Mouse (Mus musculus): ENCODE measurements at regions not wholly inside any gene's neighbourhood (a gene's known extent, or its start where the extent isn't known, plus 50 kb on each side); places are given as distances from the start of the nearest gene placed in this dataset.

DNA sequence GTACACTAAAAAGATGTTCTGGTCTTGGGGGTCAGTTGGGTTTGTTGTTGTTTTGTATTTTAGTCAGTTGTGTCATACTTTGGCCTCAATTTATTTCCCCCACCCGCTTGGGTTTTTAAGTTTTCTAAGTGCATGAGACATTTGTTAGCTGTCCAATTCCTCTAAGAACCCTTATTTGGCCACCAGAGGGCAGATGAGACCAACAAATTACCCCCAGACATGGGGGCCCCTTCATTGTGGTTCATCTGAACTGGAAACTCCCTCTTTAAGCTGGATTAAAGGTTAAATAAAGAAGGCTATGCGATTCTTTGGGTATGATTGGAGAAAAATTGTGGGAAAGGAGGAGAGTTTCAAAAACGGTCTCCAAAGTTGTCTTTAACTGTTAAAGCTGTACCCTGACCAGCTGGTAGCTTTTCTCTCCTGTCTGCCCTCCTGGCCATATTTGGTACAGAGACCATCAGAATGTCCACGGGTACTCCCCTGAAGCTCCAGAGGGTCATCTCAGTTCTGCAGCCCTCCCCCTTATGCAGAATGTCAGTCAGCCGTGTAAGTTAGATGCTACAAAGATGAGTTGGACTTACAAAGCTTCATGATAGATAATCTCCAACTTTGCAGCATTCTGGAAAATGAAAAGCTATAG lies 238.6 kb downstream of the Foxa2 start:
- peak; percentile 37 for DNase-seq (ENCODE audit: low spot score)

DNA sequence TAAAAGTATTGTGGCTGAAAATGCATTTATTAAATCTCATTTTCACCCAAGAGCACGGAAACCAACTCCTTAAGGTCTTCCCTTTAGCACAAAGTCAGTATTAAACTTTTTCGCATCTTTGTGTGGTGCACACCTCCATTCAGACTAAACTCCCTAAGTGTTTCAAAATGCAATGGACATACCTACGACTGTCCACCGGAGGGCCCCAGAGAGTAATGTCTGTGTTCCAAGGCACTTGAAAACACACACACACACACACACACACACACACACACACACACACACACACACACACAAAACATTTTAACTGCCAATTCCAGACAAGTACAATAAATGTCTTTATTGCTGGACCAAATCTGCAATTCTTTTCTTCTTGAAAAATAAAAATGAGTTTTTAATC lies 243.7 kb downstream of the Foxa2 start:
- DNase-seq (ENCODE audit: low spot score) = peak; percentile 23

DNA sequence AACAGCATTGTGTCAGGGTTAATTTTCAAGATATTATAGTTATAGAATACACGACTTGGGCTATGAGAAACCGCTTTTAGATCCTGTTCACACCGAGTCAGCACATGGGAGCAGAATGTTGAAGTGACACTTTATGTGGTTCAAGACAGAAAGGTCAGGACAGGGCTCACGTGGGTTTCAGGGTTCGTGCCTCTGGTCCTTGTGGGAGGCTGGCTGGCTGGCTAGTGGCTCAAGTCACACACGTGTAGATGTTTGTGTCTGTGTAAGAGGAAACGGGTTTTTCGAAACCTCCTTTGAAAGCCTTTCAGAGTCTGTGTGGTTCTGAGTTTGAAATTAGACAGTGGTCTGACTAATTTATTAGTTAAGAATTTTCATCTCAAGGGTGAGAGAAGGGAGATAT lies 255.3 kb downstream of the Foxa2 start:
- no peak for DNase-seq (ENCODE audit: low spot score)

DNA sequence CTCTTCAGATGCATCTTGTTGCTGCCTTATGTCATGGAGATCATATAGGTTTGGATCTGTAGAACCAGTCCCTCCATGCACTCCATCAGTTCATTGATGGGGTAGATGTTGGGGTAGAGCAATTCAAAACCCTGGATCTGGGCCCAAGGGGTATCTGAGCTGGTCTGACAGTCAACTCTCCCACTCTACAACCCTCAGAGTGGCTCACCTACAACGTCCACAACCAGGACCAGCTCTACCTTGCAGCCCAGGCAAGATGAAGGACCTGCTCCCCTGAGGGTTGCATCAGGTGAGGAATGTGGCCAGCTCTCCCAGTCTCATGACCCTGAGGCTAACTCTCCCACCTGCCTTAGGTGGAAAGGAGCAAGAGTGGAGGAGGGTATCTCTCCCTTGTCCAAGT lies 256.9 kb downstream of the Foxa2 start:
- no peak for DNase-seq (ENCODE audit: low spot score)

DNA sequence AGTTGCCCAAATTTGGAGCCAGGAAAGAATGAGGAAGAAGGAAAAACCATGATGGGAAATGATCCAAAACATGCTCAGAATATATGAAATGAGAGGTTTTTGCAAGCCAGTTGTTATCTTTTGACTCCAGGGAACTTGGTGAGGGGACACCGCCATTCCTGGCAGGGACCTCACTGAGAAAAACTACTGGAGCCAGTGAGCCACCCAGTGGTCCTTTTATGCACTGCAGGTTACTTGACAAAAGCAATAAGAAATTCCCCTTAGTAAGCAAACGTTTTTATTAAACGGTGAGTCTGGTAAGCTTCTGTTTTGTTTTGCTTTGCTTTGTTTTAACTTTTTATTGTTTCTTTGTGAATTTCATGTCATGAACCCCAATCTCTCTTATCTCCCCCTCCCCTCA lies 257.5 kb downstream of the Foxa2 start:
- DNase-seq (ENCODE audit: low spot score) = peak; percentile 43

DNA sequence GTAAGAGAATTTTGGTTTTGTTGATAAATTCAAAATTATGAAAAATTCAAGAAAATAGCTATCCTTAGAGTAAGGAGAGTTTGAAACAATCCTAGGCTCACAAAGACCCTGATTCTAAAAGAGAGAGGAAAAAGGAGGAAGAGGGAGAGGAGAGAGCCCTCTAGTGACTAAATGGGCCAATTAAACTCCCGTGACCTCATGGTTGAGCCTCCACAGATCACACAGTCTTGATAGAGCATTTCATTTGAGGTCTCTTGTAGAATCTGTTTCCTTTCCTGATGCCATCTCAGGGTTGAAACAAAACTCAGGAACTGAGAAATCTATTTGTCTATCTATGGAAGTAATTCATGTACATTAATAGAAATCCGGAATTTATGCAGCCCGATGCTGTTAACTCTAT lies 258.8 kb downstream of the Foxa2 start:
- no peak for DNase-seq (ENCODE audit: low spot score)

DNA sequence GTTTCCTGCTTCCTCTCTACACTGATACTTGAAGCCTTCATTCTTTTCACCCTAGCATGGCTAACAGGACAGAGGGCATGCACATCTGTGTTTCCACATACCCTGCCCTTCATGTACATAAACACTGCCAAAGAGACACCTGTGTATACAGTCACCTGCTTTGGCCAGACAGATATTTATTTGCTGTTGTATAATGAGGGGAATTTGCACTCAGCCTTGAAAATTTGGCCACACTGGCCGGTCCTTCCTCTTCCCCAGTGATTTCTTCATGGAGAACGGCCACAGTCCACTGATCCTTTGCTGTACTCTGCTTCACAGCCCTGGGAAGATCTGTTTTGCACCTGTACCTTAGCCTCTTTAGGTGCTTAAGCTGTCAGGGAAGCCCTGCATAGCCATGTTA lies 264.3 kb downstream of the Foxa2 start:
- no peak for DNase-seq (ENCODE audit: low spot score)

DNA sequence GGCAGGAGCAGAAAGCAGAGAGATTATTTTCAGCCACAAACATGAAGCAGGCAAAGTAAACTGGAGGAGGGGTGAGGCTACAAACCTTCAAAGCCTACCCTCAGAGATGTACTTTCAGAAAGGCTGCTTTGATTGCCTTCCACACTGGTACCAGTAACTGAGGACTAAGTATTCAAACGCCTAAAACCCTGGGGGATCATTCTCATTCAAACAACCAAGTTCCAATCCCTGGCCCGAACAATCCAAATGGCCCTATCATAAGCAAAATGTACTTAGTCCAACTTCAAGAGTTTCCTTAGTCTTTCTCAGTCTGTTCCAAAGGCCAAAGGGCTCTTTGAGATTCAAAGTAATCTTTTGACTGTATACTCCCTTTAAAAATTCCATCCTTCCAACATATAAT lies 270.5 kb downstream of the Foxa2 start:
- DNase-seq (ENCODE audit: low spot score) = no peak

DNA sequence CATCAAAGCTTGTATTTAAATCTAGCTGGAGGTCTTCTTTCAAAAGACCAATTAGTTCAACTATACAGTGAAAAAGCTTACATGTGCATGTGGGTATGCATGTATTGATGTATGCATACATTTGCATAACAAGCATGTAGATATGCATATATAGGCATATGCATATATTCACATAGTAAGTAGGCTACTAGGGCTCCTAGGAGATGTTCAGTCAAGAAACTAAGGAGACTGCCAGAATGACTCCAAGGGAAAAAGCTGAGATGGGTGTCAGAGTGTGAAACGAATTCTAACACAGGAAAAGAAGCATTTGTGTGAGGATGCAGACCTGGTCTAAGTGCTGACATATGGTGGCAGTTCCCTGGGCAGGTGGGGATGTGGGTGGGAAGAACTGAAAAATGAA lies 274.2 kb downstream of the Foxa2 start:
- DNase-seq (ENCODE audit: low spot score) = no peak

DNA sequence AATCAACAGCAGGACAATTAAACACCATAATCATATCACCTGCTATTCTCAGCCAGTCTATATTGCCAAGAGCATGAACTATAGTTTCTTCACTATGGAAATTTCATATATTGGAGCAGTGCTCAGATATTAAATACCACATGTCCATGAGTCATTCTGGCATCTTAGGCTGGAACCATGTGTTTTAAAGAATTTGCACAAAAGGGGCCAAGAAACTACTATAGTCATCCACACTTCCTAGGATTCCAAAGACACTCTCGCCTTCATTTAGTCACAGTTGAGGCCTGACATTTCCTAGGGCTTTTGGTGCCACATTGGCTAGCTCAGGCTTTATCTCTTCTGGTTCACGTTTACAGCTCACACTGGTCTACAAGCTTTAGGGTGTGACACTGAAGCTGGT lies 293.7 kb downstream of the Foxa2 start:
- no peak for DNase-seq (ENCODE audit: low spot score)

DNA sequence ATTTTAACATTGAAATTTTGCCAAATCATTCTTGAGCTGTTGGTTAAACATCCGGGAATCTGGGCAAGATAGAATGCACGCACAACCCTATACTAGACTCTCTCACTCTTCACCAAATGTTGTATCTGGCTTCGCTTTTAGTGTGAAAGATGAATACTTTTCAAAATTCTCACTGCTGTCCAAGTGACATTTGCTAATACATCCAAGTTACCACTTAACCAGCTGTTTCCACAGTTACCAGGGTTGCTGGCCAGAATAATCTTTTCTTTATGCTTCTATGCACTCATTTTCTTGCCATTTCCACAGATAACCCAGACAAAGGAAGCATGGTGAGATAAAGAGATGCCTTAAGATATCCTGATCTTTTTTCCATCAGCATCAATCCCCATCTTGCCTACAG lies 294.9 kb downstream of the Foxa2 start:
- DNase-seq (ENCODE audit: low spot score) = no peak

DNA sequence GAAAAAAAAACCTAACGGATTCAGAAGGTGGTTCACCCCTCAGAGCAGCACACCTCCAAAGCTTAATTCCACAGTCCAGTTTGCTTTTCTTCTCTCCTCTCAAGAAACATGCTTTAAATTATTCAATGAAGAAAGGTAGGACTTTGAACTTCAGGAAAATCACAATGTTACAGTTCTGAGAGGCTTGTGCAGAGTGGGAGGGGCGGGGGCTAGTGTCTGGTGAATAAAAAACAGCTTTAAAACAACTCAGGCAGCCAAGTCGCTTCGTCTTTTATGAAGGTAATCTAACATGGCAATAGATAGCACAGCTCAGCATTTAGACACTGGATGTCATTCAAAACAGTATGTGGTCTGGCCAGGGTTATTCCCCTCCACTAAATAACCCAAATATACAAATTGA lies 298.8 kb downstream of the Foxa2 start:
- DNase-seq (ENCODE audit: low spot score) = no peak

DNA sequence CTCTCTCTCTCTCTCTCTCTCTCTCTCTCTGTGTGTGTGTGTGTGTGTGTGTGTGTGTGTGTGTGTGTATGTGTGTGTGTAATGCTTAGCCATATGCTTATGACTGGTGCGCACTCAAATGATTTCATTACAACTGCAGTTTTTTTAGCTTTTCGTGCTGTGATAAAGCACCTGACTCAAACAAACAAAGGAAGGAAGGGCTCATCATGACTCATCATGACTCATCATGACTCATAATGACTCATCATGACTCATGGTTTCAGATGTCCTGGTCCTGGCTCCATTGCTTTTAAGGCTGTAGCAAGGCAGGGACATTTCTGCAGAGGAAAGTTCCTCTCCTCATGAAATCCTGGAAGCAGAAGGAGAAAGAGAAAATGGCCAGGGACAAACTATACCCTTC lies 302.9 kb downstream of the Foxa2 start:
- DNase-seq (ENCODE audit: low spot score) = no peak

DNA sequence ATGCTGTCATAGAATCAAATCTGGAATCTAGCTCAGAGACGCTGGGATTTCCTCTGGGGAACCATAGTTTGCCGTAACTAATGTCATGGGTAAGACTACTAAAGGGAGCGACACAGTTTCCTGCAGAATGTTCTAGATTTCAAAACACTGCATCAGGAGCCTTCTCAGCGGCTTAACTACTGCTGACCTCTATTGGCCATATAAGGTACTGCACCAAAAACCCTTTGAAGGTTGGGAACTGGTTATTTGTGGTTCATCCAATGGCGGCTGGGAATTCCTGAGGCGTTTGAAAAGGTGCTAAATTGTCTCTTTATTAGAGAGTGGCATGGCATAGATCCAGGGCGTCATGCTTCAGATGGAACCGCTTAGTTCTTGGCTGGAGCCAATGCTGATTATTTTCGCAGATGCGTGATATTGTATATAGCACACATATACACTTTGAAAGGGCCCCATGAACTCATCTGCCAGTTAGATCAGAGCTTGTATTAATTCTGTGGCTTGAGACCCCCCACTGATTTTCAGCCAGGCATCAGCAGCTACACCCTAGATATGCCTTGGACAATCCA lies 308.4 kb downstream of the Foxa2 start:
- DNase-seq (ENCODE audit: low spot score) = peak; percentile 33

DNA sequence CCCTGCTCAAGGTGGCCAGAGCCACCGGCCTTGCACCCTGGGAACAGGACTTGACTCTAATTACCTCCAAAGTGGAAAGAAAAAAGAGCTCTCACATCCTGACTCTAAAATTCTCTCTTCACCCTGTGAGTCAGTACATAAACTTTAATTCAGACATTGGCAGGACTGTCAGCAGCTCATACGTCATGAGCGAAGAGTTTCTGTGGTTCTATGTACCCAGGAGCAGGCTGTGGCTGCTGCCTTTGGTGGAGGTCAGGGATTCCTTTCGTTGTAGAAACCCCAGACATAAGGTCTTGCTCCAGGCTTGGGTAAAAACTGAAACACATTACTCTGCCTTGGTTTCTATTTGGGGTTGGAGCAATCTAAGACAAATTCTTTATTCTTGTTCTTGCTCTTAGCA lies 319.4 kb downstream of the Foxa2 start:
- DNase-seq (ENCODE audit: low spot score) = no peak

DNA sequence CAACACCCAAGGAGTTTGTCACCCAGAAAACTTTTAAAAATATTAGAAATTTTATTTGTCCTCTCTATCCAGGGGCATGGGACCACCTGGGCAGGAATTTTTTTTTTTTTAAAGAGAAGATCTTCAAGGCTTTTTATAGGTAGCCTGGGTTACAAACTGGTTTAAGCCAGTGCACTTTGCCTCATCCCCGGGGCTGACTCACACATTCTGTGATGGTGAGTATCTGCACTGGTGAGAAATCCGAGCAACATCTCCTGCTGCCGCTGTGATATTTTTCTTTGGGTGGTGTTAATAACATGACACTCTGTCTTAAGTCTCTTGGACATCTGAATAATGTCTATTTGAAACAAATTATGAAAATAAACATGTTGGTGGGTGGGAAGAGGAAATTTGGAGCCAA lies 327.8 kb downstream of the Foxa2 start:
- DNase-seq (ENCODE audit: low spot score) = no peak

DNA sequence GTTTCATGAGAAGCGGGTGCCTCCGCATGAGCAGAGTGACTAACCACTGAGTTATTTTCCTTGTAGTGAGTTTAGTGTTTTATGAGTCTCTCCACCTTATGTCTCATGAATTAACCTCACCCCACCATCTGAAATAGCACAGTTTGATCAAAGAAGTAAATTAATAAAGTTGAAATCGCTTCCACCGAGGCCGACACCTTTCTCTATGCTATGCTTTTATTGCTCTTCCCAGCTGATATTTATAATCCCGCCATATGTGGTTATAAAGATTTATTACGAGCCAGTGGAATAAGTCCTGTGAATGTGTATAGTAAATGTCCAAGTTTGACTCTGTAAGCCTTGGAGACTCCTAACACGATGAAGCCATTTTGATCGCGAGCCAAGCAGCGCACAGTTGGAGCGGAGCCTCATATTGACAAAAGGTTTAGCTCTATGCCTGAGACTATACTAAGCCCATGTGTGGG lies 329.3 kb downstream of the Foxa2 start:
- no peak for DNase-seq (ENCODE audit: low spot score)

DNA sequence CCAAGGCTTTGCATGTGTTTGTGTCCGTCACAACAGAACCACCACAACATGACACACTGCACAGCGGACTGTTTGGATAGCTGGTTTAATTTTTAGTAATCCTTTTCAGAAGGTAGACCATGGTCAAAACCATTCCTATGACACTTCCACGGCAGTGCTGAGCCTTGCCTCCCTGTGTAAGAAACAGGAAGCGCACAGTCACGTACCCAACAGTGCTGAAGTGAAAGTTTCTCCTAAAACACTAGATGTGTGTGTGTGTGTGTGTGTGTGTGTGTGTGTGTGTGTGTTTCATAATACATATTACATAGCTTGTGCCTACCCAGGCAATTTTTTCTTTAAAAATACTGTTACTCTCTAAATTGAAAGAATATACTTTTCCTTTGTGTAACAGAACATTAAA lies 331.0 kb downstream of the Foxa2 start:
- DNase-seq (ENCODE audit: low spot score) = no peak

DNA sequence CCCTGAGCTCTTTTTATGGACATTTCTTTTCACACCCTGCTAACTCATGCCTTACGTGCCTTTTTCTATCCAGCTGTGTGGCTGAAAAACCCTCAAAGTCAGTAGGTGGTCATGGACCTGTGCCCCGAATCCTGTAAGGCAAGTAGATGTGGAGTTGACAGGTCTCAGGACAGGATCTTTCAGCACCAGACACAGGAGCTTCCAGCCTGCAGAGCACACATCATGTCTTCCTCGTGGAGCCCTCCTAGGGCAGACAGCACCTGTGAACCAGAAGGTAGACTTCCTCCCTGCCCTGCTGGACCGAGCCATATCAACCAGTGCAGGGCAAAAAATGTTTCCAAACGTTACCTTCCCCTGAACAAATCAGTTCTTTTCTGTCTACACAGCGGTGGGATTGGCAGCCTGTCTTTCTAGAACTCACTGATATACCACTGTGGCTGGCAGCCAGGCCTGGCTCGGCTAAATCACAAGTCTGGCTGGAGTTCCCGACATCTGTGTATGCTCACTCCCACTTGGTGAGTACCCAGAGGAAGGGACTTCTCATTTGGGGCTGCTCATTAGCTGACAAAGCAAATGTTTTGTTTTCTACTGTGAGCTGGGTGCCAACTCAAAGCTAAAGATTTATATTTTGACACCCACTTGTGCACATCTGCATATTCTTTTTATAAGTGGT lies 336.0 kb downstream of the Foxa2 start:
- no peak for DNase-seq (ENCODE audit: low spot score)

DNA sequence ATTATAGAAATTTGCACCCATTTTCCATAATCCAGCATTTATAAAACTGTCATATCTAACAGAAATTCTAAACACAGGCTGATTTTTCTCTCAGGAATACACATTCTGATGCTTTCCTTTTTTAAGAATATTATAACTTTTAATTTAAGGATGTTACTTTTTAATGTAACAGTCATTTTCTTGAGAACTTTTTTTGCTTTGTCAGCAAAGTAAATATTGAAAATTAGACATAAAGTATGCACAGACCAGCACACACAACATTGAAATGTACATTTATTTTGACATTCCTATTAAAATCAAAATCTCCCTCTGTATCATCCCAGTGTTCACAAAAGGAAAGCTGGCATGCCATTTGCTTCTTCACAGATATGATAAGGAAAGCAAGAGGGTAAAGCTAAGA lies 337.0 kb downstream of the Foxa2 start:
- no peak for DNase-seq (ENCODE audit: low spot score)

DNA sequence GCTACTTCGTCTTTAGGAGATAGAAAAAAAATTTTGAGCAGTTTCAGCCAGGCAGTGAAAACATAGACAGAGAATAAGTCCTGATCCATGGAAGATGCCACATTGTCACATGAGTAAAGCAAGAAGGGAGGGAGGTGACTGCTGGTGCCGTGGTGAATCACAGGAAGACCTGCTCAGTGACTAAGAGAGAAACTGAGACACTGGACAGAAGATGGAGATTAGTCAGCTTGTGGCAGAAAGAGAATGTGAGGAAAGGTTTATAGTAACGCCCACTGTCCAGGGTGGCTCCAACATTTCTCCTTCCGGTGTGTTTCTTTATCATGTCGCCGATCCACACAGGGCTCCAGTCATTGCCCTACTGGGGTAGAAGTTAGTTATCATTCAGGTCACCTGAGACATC lies 339.6 kb downstream of the Foxa2 start:
- no peak for DNase-seq (ENCODE audit: low spot score)

DNA sequence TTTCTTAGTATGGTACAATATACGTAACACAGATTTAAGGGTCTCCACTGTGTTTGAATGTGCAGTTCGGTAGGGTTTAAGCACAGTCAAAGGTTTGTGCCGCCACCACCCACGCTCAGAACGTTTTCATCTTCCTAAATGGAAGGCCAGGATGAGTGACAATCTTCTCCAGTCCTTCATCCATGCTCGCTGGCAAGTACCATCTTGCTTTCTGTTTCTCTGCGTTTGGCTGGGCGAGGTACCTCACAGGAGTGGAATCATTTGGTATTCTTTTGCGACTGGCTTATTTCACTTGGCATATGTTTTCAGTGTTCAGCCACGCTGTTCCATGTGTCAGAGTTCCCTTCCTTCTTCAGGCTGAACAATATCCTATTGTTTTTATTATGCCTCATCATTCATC lies 342.3 kb downstream of the Pax1 start:
- DNase-seq (ENCODE audit: low spot score) = no peak

DNA sequence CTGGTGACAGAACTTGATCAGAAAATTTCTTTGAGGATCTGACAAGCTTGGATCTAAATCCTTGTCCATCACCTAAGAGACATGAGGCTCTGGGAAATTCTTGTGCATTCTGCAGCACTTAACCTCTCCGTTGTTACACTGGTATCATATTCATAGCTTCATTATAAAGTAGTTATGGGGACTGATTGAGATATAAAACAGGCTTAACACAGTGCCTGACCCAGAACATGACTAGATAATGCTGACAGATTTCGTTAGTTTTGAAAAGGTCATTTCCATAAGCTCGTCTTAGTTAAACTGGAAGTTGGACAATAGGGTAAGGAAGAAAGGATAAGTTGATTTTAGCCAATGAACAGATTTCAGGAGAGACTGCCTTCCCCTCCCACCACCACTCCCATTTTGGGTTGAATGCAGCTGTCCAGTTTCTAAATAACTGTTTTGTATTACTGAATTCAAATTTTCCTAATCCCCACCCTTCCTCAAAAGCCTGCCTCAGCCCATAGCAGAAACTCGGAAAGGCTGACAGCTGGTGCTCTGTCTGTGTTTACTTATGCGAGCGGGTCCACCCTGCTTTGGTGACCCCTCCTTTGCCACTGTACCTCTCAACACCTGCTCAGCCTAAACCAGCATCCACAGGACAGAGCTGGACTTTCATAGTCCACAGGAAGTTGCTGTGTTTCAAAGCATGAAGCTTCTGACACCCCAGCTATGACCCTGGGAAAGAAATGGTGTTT lies 340.8 kb downstream of the Pax1 start:
- DNase-seq (ENCODE audit: low spot score) = no peak

Data from lung, postnatal 25 days (tissue).